Mouse (Mus musculus) v-Abl transformed pro-B cells (cell line): ENCODE data around the gene Poldip3.
"Not testable (repeated sequence)": the region's sequence is repeated elsewhere in the genome, so short reads cannot be mapped to it uniquely, and the experiment has no call there.

Experiments
- in situ Hi-C, 2 experiments: fragments of 400-800 bp; cut with MboI; formaldehyde crosslinking; loops; one replicate each; pipeline ENCODE4 v1.15.1; 2025; ENCODE audit not compliant: unreplicated experiment in 2 of 2

Gene Poldip3

GRCm38 (mm10) chr15:83129530-83130231 lies 19.5 kb downstream of the Poldip3 start:
- in situ Hi-C loops: no loop called here

GRCm38 (mm10) chr15:83127037-83127436 lies 22.1 kb downstream of the Poldip3 start:
- in situ Hi-C loops: not testable (repeated sequence)

GRCm38 (mm10) chr15:83126582-83126981 lies 22.6 kb downstream of the Poldip3 start:
- in situ Hi-C loops: no loop called here

GRCm38 (mm10) chr15:83124625-83125024 lies 24.6 kb downstream of the Poldip3 start:
- in situ Hi-C loops: loop anchor here in 1 of 2 experiments (5.0 kb wide), 1 partner anchor 48 kb away; the partner anchor contains the start of gene Cyb5r3

GRCm38 (mm10) chr15:83122566-83123145 lies 26.5 kb downstream of the Poldip3 start, which contains the start of gene Rrp7a:
Rrp7a (minus strand) TSS chr15:83122801.
- in situ Hi-C loops: loop anchor here in 1 of 2 experiments (5.0 kb wide), 1 partner anchor 50 kb away; the partner anchor contains the start of gene Cyb5r3

GRCm38 (mm10) chr15:83121709-83122565 lies 27.2 kb downstream of the Poldip3 start:
- in situ Hi-C loops: loop anchor here in 1 of 2 experiments (5.0 kb wide), 1 partner anchor 50 kb away; the partner anchor contains the start of gene Cyb5r3

GRCm38 (mm10) chr15:83118360-83118759 lies 30.8 kb downstream of the Poldip3 start:
- in situ Hi-C loops: loop anchor here in 1 of 2 experiments (5.0 to 10.0 kb wide), 2 partner anchors 84 to 314 kb away; no protein-coding TSS in a partner anchor

GRCm38 (mm10) chr15:83115071-83115470 lies 34.1 kb downstream of the Poldip3 start:
- in situ Hi-C loops: loop anchor here in 1 of 2 experiments (5.0 to 10.0 kb wide), 2 partner anchors 87 to 310 kb away; no protein-coding TSS in a partner anchor

- in situ Hi-C loops: loop anchor here in 1 of 2 experiments (10.0 kb wide), 1 partner anchor 309 kb away; no protein-coding TSS in a partner anchor
Measured at GRCm38 (mm10) chr15:83114106-83114505, 35.1 kb downstream of the Poldip3 start.

GRCm38 (mm10) chr15:83112898-83113297 lies 36.3 kb downstream of the Poldip3 start:
- in situ Hi-C loops: loop anchor here in 1 of 2 experiments (10.0 kb wide), 1 partner anchor 308 kb away; no protein-coding TSS in a partner anchor

- in situ Hi-C loops: loop anchor here in 1 of 2 experiments (10.0 kb wide), 1 partner anchor 307 kb away; no protein-coding TSS in a partner anchor
Measured at GRCm38 (mm10) chr15:83111874-83112273, 37.3 kb downstream of the Poldip3 start.

- in situ Hi-C loops: loop anchor here in 1 of 2 experiments (10.0 kb wide), 1 partner anchor 306 kb away; no protein-coding TSS in a partner anchor
Measured at GRCm38 (mm10) chr15:83111290-83111689, 37.9 kb downstream of the Poldip3 start.

GRCm38 (mm10) chr15:83107814-83108213 lies 41.4 kb downstream of the Poldip3 start:
- in situ Hi-C loops: no loop called here

- in situ Hi-C loops: no loop called here
Measured at GRCm38 (mm10) chr15:83106426-83106825, 42.8 kb downstream of the Poldip3 start.

- in situ Hi-C loops: no loop called here
Measured at GRCm38 (mm10) chr15:83103111-83103510, 46.1 kb downstream of the Poldip3 start.

GRCm38 (mm10) chr15:83100332-83100662 lies 48.9 kb downstream of the Poldip3 start:
- in situ Hi-C loops: no loop called here

- in situ Hi-C loops: no loop called here
Measured at GRCm38 (mm10) chr15:83099533-83100331, 49.5 kb downstream of the Poldip3 start.

GRCm38 (mm10) chr15:83095950-83096349 lies 53.2 kb downstream of the Poldip3 start:
- in situ Hi-C loops: no loop called here

GRCm38 (mm10) chr15:83093687-83094086 lies 55.5 kb downstream of the Poldip3 start:
- in situ Hi-C loops: no loop called here

GRCm38 (mm10) chr15:83090874-83091273 lies 58.3 kb downstream of the Poldip3 start:
- in situ Hi-C loops: no loop called here
